Mouse (Mus musculus) hindbrain, embryonic 11.5 days (tissue): ENCODE results near the gene Suox. TPM values are rescaled to one million over a fixed set of nuclear protein-coding genes. Genes with fewer than 3 reads are reported as not detected.

ENCODE experiments used
- ATAC-seq: fragments of 200-750 bp; cut with Nextera tagmentation; 2 replicates; pipeline ENCODE4 v1.8.0; 2017; ENCODE audit warnings: mild to moderate bottlenecking, moderate TSS enrichment, moderate library complexity; ENCODE audit not compliant: low FRiP score
- DNase-seq: peaks from one replicate; pipeline ENCODE4 v3.0.0-alpha.2; 2015; ENCODE audit warnings: low spot score
- H3K27ac ChIP-seq: fragments of 300-500 bp; sonication (generic); 2 replicates; pipeline ENCODE4 v1.5.1; 2014; ENCODE audit warnings: mild to moderate bottlenecking, low read depth, low read length
- H3K27me3 ChIP-seq: fragments of 300-500 bp; sonication (generic); 2 replicates; pipeline ENCODE4 v1.6.1; 2014; ENCODE audit warnings: mild to moderate bottlenecking, low read length, moderate library complexity, mixed read lengths; ENCODE audit not compliant: control insufficient read depth, insufficient read depth
- H3K36me3 ChIP-seq: fragments of 300-500 bp; sonication (generic); 2 replicates; pipeline ENCODE4 v1.6.1; 2014; ENCODE audit warnings: mild to moderate bottlenecking, low read length, moderate library complexity, mixed read lengths; ENCODE audit not compliant: control insufficient read depth, insufficient read depth
- H3K4me1 ChIP-seq: fragments of 300-500 bp; sonication (generic); replicated peaks from 2 replicates; pipeline ENCODE4 v1.6.1; 2014; ENCODE audit warnings: low read length, mixed read lengths; ENCODE audit not compliant: control insufficient read depth, insufficient read depth
- H3K4me2 ChIP-seq: fragments of 300-500 bp; sonication (generic); replicated peaks from 2 replicates; pipeline ENCODE4 v1.6.1; 2014; ENCODE audit warnings: mild to moderate bottlenecking, low read depth, low read length
- H3K4me3 ChIP-seq: fragments of 300-500 bp; sonication (generic); 2 replicates; pipeline ENCODE4 v1.5.1; 2014; ENCODE audit warnings: low read depth, low read length
- H3K9ac ChIP-seq: fragments of 300-500 bp; sonication (generic); 2 replicates; pipeline ENCODE4 v1.6.1; 2014; ENCODE audit warnings: low read depth, low read length
- H3K9me3 ChIP-seq: fragments of 300-500 bp; sonication (generic); 2 replicates; pipeline ENCODE4 v1.6.1; 2016; ENCODE audit warnings: low read length; ENCODE audit not compliant: control insufficient read depth
- WGBS: fragments of 180-500 bp; shearing (Covaris S2); extraction: QIAGEN DNeasy Blood & Tissue Kit; methylation state at CpG from one replicate; pipeline ENCODE4 v1.1.7; 2014; 5-methylcytosine and 5-hydroxymethylcytosine counted together
- polyA plus RNA-seq: library from polyadenylated mRNA; unstranded; fragments of >200 nt; fragmentation: Nextera tagmentation; extraction: Ambion mirVana; gene quantifications from 2 replicates; pipeline ENCODE4 v1.2.1, GENCODE M21; 2014

Suox gene
- polyA plus RNA-seq, 1 experiment from 2014 or later, result 14.8 TPM

GRCm38 (mm10) chr10:128656731-128657130, 17.1 kb downstream of the Suox start:
- ATAC-seq (no peak), DNase-seq (no peak)
- Histone ChIP-seq H3K4me1 (no peaks in the 10 kb centered on the region), H3K4me2 (no peak overlapping the region), H3K9me3 (no peaks in the 10 kb centered on the region), H3K9ac (no peak overlapping the region), H3K27me3 (no peaks in the 10 kb centered on the region), H3K36me3 (no peaks in the 10 kb centered on the region), H3K4me3 (no peak overlapping the region), H3K27ac (no peak overlapping the region)
- WGBS, result 97% methylated on average over 1 of the region's 1 CpGs

GRCm38 (mm10) chr10:128655254-128655653, 18.6 kb downstream of the Suox start:
- Histone ChIP-seq H3K27me3 (no peaks in the 10 kb centered on the region), H3K27ac (no peak overlapping the region), H3K4me3 (no peak overlapping the region), H3K36me3 (no peaks in the 10 kb centered on the region), H3K9ac (no peak overlapping the region), H3K9me3 (no peaks in the 10 kb centered on the region), H3K4me2 (no peak overlapping the region), H3K4me1 (no peaks in the 10 kb centered on the region)
- no peak for ATAC-seq
- 91% methylated on average over 3 of the region's 3 CpGs for WGBS
- DNase-seq, result no peak

GRCm38 (mm10) chr10:128653866-128654265, 20.0 kb downstream of the Suox start:
- H3K27ac ChIP-seq, result no peak overlapping the region
- WGBS, result 69% methylated on average over 4 of the region's 4 CpGs
- H3K9ac ChIP-seq, result no peak overlapping the region
- H3K27me3 ChIP-seq, result no peaks in the 10 kb centered on the region
- H3K4me1 ChIP-seq, result no peaks in the 10 kb centered on the region
- DNase-seq (no peak), ATAC-seq (no peak)
- no peak overlapping the region for H3K4me3 ChIP-seq
- no peak overlapping the region for H3K4me2 ChIP-seq
- H3K9me3 ChIP-seq, result no peaks in the 10 kb centered on the region
- no peaks in the 10 kb centered on the region for H3K36me3 ChIP-seq

- DNase-seq (peak; percentile 66), ATAC-seq (peak; percentile 74)
- no peaks in the 10 kb centered on the region for H3K36me3 ChIP-seq
- H3K4me3 ChIP-seq, result peak overlapping the region; percentile 44
- H3K9ac ChIP-seq, result peak overlapping the region; percentile 42
- H3K27me3 ChIP-seq, result no peaks in the 10 kb centered on the region
- H3K4me2 ChIP-seq, result peak overlapping the region; percentile 79
- no peaks in the 10 kb centered on the region for H3K4me1 ChIP-seq
- H3K27ac ChIP-seq, result no peak overlapping the region
- WGBS, result 6% methylated on average over 10 of the region's 13 CpGs
- no peaks in the 10 kb centered on the region for H3K9me3 ChIP-seq
These were observed 27.5 kb downstream of the Suox start for GRCm38 (mm10) chr10:128646139-128647089.

GRCm38 (mm10) chr10:128645111-128646011, 28.5 kb downstream of the Suox start, which contains the start of gene Ikzf4:
Ikzf4 (minus strand) TSS chr10:128645991.
- H3K4me1 ChIP-seq, result no peaks in the 10 kb centered on the region
- peak within 1 kb of the TSS; percentile 70 for H3K27ac ChIP-seq
- peak; percentile 62 for DNase-seq
- 0 out of 2 replicates have a peak, but pooled peaks cover 2% of the 10 kb centered on the region for H3K36me3 ChIP-seq
- 3% methylated on average over 32 of the region's 36 CpGs for WGBS
- peak within 1 kb of the TSS; percentile 79 for H3K4me2 ChIP-seq
- H3K9ac ChIP-seq, result peak within 1 kb of the TSS; percentile 74
- no peaks in the 10 kb centered on the region for H3K9me3 ChIP-seq
- H3K27me3 ChIP-seq, result no peaks in the 10 kb centered on the region
- H3K4me3 ChIP-seq, result peak within 1 kb of the TSS; percentile 44
- peak; percentile 84 for ATAC-seq

- Histone ChIP-seq H3K27ac (no peak overlapping the region), H3K4me1 (no peaks in the 10 kb centered on the region), H3K36me3 (0 out of 2 replicates have a peak, but pooled peaks cover 2% of the 10 kb centered on the region), H3K9me3 (no peaks in the 10 kb centered on the region), H3K4me3 (no peak overlapping the region), H3K4me2 (no peak overlapping the region), H3K27me3 (no peaks in the 10 kb centered on the region), H3K9ac (no peak overlapping the region)
- no peak for DNase-seq
- 88% methylated on average over 6 of the region's 6 CpGs for WGBS
- no peak for ATAC-seq
These were observed 31.1 kb downstream of the Suox start for GRCm38 (mm10) chr10:128642749-128643148.

GRCm38 (mm10) chr10:128641871-128642270, 32.0 kb downstream of the Suox start:
- WGBS, result 93% methylated on average over 7 of the region's 7 CpGs
- no peak for ATAC-seq
- H3K27ac ChIP-seq, result no peak overlapping the region
- no peaks in the 10 kb centered on the region for H3K4me1 ChIP-seq
- no peaks in the 10 kb centered on the region for H3K9me3 ChIP-seq
- no peaks in the 10 kb centered on the region for H3K27me3 ChIP-seq
- H3K36me3 ChIP-seq, result 0 out of 2 replicates have a peak, but pooled peaks cover 2% of the 10 kb centered on the region
- no peak for DNase-seq
- H3K4me3 ChIP-seq, result no peak overlapping the region
- H3K9ac ChIP-seq, result no peak overlapping the region
- H3K4me2 ChIP-seq, result no peak overlapping the region

- DNase-seq (no peak), ATAC-seq (no peak)
- no peaks in the 10 kb centered on the region for H3K27me3 ChIP-seq
- WGBS, result 93% methylated on average over 15 of the region's 15 CpGs
- H3K4me3 ChIP-seq, result no peak overlapping the region
- H3K9ac ChIP-seq, result no peak overlapping the region
- H3K4me1 ChIP-seq, result no peaks in the 10 kb centered on the region
- 0 out of 2 replicates have a peak, but pooled peaks cover 2% of the 10 kb centered on the region for H3K36me3 ChIP-seq
- H3K4me2 ChIP-seq, result no peak overlapping the region
- no peaks in the 10 kb centered on the region for H3K9me3 ChIP-seq
- H3K27ac ChIP-seq, result no peak overlapping the region
These were observed 33.0 kb downstream of the Suox start for GRCm38 (mm10) chr10:128640891-128641290.
